Mouse (Mus musculus) embryonic facial prominence, embryonic 11.5 days (tissue): ENCODE results near the gene Etv6. TPM values are rescaled to one million over a fixed set of nuclear protein-coding genes. Genes with fewer than 3 reads are reported as not detected.

Experiments used
- ATAC-seq: fragments of 200-750 bp; cut with Nextera tagmentation; replicated peaks from 2 replicates; pipeline ENCODE4 v1.8.0; 2017; ENCODE audit warnings: low read depth; ENCODE audit not compliant: insufficient number of reproducible peaks, low FRiP score, low TSS enrichment
- DNase-seq: peaks from one replicate; pipeline ENCODE4 v3.0.0-alpha.2; 2015; ENCODE audit warnings: low spot score
- H3K27ac ChIP-seq: fragments of 300-500 bp; sonication (generic); replicated peaks from 2 replicates; pipeline ENCODE4 v1.5.1; 2014; ENCODE audit warnings: mild to moderate bottlenecking, low read depth, low read length, control low read depth
- H3K27me3 ChIP-seq: fragments of 300-500 bp; sonication (generic); 2 replicates; pipeline ENCODE4 v1.6.1; 2014; ENCODE audit warnings: mild to moderate bottlenecking, low read length, moderate library complexity, mixed read lengths; ENCODE audit not compliant: control insufficient read depth, insufficient read depth
- H3K36me3 ChIP-seq: fragments of 300-500 bp; sonication (generic); replicated peaks from 2 replicates; pipeline ENCODE4 v1.6.1; 2014; ENCODE audit warnings: low read depth, mild to moderate bottlenecking, low read length, moderate library complexity, mixed read lengths; ENCODE audit not compliant: control insufficient read depth, insufficient read depth
- H3K4me1 ChIP-seq: fragments of 300-500 bp; sonication (generic); 2 replicates; pipeline ENCODE4 v1.6.1; 2014; ENCODE audit warnings: low read length, mixed read lengths; ENCODE audit not compliant: control insufficient read depth, insufficient read depth
- H3K4me2 ChIP-seq: fragments of 300-500 bp; sonication (generic); 2 replicates; pipeline ENCODE4 v1.6.1; 2014; ENCODE audit warnings: low read depth, mild to moderate bottlenecking, control low read depth, low read length, moderate library complexity
- H3K4me3 ChIP-seq: fragments of 300-500 bp; sonication (generic); 2 replicates; pipeline ENCODE4 v1.5.1; 2014; ENCODE audit warnings: low read depth, low read length, control low read depth
- H3K9ac ChIP-seq: fragments of 300-500 bp; sonication (generic); replicated peaks from 2 replicates; pipeline ENCODE4 v1.6.1; 2014; ENCODE audit warnings: mild to moderate bottlenecking, control low read depth, low read length
- H3K9me3 ChIP-seq: fragments of 300-500 bp; sonication (generic); replicated peaks from 2 replicates; pipeline ENCODE4 v1.6.1; 2016; ENCODE audit warnings: mild to moderate bottlenecking, low read length, inconsistent platforms, mixed read lengths; ENCODE audit not compliant: control insufficient read depth
- WGBS: fragments of 180-500 bp; shearing (Covaris S2); extraction: QIAGEN DNeasy Blood & Tissue Kit; methylation state at CpG from one replicate; pipeline ENCODE4 v1.1.7; 2014; 5-methylcytosine and 5-hydroxymethylcytosine counted together
- polyA plus RNA-seq: library from polyadenylated mRNA; unstranded; fragments of >200 nt; fragmentation: Nextera tagmentation; extraction: Ambion mirVana; gene quantifications from 2 replicates; pipeline ENCODE4 v1.2.1, GENCODE M21; 2014

Gene Etv6
- polyA plus RNA-seq, 1 experiment from 2014 or later = 15.7 TPM

DNA sequence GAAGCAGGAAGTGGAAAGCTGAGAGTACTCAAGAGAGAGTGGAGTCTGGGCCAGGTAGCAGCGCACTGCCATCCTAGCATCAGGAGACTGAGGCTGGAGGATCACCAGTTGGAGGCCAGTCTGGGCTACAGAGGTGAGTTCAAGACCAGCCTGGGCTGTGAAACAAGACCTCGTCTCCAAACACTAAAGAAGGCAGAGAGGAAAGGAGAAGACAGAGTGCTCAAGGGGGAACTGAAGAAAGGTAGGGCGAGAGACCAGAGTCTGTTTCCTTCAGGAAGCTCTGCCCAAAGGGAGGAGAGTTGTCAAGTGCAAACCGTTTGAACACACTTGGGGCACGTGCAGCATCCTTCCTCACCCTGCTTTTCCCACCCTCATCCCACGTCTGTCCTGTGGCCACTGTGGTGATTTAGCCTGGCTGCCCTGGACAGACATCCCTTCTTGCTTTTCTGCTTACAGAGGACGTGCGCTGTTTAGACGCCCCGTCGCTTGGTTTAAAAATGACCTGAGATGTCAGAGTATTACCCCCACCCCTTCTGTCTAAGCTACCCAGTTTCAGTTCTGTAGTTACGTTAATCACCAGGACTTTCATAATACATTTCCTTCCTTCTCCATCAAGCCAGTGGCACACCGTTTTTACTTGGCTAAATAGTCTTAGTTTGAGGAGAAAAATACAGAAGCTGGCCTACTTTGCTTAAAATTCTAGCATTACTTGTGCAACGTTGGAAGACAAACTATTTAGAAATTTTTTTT is 79.9 kb downstream of the Etv6 start:
- Histone ChIP-seq H3K36me3 (no peaks in the 10 kb centered on the region), H3K27me3 (no peaks in the 10 kb centered on the region), H3K9me3 (no peaks in the 10 kb centered on the region), H3K27ac (no peak overlapping the region), H3K4me3 (no peak overlapping the region), H3K4me2 (no peak overlapping the region), H3K4me1 (no peaks in the 10 kb centered on the region), H3K9ac (no peak overlapping the region)
- ATAC-seq (no peak), DNase-seq (no peak)
- WGBS = 86% methylated on average over 14 of the region's 14 CpGs

DNA sequence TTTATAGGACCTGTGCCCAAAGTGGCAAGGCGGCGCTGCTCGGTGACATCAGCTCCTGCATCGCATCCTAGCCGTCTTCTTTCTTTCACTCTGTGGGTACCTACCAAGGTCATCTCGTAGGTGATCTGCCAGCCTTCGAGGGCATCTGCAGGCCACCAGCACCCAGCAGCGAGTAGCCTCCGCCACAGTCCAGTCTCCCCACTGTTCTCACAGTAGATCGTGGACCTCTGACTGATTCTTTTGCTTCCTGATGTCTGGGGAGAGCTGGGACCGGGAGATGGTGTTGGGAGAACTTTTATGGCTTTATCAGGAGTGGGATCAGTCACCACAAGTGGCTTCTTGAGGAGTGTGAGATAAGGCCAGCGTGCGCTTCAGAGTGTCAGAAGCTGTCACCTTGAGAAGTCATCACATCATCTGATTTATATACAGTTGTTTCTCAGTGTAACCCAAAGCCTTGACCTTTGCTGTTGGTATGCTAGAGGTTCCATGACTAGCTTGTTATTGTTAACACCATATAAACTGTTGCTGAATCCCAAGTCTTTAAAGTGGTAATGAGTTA is 82.0 kb downstream of the Etv6 start:
- ATAC-seq (no peak), DNase-seq (no peak)
- no peak overlapping the region for H3K4me2 ChIP-seq
- no peaks in the 10 kb centered on the region for H3K9me3 ChIP-seq
- WGBS = 86% methylated on average over 13 of the region's 13 CpGs
- H3K27me3 ChIP-seq = no peaks in the 10 kb centered on the region
- H3K4me3 ChIP-seq = no peak overlapping the region
- no peaks in the 10 kb centered on the region for H3K36me3 ChIP-seq
- H3K4me1 ChIP-seq = no peaks in the 10 kb centered on the region
- H3K27ac ChIP-seq = no peak overlapping the region
- no peak overlapping the region for H3K9ac ChIP-seq

DNA sequence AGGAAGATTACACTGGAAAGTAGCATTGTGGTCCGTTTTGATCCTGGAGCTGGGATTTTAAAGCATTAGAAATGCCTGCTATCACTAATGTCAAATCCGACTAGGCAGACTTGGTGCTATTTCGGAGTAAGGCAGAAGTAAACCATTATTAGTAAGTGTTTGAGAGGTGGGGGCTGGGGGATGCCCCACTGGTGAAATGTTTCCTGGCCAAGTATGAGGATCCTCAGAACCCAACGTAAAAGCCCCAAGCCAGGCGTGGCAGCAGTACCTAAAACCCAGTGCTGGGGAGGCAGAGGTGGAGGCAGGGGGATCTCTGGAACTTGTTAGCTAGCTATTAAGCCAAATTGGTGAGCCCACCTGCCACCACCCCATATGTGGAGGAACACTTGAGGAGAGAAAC is 83.0 kb downstream of the Etv6 start:
- no peaks in the 10 kb centered on the region for H3K27me3 ChIP-seq
- no peaks in the 10 kb centered on the region for H3K4me1 ChIP-seq
- ATAC-seq (0 out of 2 replicates have a peak, but pooled peaks have one; percentile 37), DNase-seq (peak; percentile 26)
- H3K4me2 ChIP-seq = no peak overlapping the region
- H3K27ac ChIP-seq = no peak overlapping the region
- H3K9ac ChIP-seq = no peak overlapping the region
- 66% methylated on average over 5 of the region's 5 CpGs for WGBS
- H3K9me3 ChIP-seq = no peaks in the 10 kb centered on the region
- H3K4me3 ChIP-seq = no peak overlapping the region
- no peaks in the 10 kb centered on the region for H3K36me3 ChIP-seq

DNA sequence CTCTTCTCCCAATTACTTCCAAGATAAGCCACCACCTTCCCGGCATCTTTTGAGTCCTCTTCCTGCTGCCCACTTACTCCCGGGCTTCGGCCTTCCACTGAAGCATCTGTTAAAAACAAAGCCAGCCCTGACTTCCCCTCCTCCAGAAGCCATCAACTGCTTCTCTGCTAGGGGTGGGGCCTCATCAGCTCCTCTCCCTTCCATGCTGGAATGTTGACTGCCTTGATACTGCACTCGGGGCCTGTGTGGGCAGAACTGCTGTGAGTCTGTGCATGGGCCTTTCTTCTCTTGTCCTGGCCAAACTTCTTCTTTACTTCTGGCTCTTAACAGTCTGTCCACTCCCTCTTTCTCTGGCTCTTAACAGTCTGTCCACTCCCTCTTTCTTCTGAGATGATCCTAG is 83.6 kb downstream of the Etv6 start:
- 15% methylated on average over 4 of the region's 4 CpGs for WGBS
- H3K4me3 ChIP-seq = no peak overlapping the region
- DNase-seq (peak; percentile 57), ATAC-seq (peak; percentile 84)
- H3K9ac ChIP-seq = no peak overlapping the region
- no peaks in the 10 kb centered on the region for H3K9me3 ChIP-seq
- no peaks in the 10 kb centered on the region for H3K27me3 ChIP-seq
- no peak overlapping the region for H3K4me2 ChIP-seq
- H3K4me1 ChIP-seq = no peaks in the 10 kb centered on the region
- H3K36me3 ChIP-seq = no peaks in the 10 kb centered on the region
- no peak overlapping the region for H3K27ac ChIP-seq

DNA sequence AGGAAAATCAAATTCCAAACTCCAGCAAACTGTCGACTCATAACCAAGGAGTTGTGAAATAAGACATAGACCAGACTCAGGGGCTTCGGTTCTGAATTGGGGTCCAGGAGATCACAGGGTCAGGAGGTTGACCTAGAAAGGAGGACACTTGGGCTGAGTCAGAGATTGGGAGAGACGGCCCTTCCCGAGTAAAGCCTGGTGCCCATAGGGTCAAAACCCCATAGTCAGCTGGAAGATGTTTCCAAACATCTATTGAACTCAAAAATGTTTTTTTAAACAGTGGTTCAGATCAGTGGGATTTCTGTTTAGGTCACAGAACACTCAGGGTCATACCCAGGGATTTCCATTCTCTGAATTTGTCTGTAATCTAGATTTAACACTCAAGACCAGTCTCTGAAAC is 84.7 kb downstream of the Etv6 start:
- Histone ChIP-seq H3K9ac (no peak overlapping the region), H3K9me3 (no peaks in the 10 kb centered on the region), H3K36me3 (no peaks in the 10 kb centered on the region), H3K27ac (no peak overlapping the region), H3K4me3 (no peak overlapping the region), H3K27me3 (no peaks in the 10 kb centered on the region), H3K4me2 (no peak overlapping the region), H3K4me1 (no peaks in the 10 kb centered on the region)
- DNase-seq (no peak), ATAC-seq (no peak)
- 69% methylated on average over 4 of the region's 4 CpGs for WGBS

DNA sequence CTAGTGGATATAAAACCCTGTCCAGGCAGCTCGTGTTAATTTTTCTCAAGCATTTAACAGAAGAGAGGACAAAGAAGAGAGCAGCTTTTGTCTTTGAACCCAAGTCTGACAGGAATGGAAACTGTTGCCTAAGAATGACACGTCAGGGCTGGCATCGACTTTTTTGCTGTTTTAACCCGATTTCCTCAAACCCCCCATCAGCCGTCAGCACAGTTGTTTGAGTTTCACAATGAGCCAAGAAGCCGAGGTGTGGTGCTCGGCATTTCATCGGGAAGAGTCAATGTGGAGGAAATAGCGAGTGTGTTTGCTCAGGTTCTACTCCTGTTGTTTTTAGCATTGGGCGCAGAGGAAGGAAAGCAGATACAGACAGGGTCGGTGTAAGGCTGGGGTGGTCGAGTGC is 85.2 kb downstream of the Etv6 start:
- H3K36me3 ChIP-seq = no peaks in the 10 kb centered on the region
- no peaks in the 10 kb centered on the region for H3K4me1 ChIP-seq
- DNase-seq (no peak), ATAC-seq (no peak)
- H3K27ac ChIP-seq = no peak overlapping the region
- no peaks in the 10 kb centered on the region for H3K9me3 ChIP-seq
- no peaks in the 10 kb centered on the region for H3K27me3 ChIP-seq
- no peak overlapping the region for H3K4me2 ChIP-seq
- no peak overlapping the region for H3K9ac ChIP-seq
- 77% methylated on average over 12 of the region's 12 CpGs for WGBS
- no peak overlapping the region for H3K4me3 ChIP-seq

DNA sequence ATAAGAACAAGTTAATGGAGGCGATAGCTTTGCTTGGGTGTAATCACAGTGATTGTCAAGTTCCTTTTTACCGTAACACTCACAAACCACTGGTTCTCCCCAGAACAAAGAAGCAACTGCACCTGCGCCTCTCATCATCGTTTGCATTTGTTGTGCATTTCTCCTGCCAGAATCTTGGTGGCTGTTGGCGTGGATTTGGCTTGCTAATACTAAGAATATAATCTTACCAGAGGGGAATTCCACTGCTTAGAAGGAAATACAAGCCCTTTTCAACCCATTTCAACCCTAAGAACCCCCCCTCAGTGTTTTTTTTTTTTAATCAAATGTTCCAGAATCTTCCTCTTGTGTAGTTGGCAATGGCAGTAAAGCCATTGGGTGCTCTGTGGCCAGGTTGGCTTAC is 87.4 kb downstream of the Etv6 start:
- no peak overlapping the region for H3K4me2 ChIP-seq
- ATAC-seq = no peak
- WGBS = 88% methylated on average over 5 of the region's 5 CpGs

DNA sequence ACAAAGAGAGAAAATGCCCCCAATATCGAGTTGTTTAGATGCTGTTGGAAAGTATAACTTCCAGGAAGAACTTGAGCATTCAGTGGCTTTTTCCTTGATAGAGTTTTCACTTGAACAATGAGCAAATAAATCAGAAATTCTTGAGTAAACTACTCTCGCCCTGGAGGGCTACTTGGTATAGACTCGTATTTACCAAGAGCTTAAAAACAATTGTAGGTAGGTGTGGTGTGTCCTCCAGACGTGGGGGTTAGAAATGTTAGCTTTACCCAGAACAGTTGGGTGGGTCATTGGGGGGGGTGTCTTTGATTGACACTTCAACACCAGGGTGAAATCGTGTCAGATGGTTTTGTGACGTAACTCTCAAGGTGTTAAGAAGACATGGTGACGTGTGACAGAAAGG is 88.0 kb downstream of the Etv6 start:
- no peaks in the 10 kb centered on the region for H3K4me1 ChIP-seq
- no peak overlapping the region for H3K9ac ChIP-seq
- H3K4me3 ChIP-seq = no peak overlapping the region
- 84% methylated on average over 7 of the region's 7 CpGs for WGBS
- no peak overlapping the region for H3K27ac ChIP-seq
- no peak for ATAC-seq
- no peak overlapping the region for H3K4me2 ChIP-seq
- no peaks in the 10 kb centered on the region for H3K36me3 ChIP-seq
- no peaks in the 10 kb centered on the region for H3K9me3 ChIP-seq
- no peak for DNase-seq
- no peaks in the 10 kb centered on the region for H3K27me3 ChIP-seq

More for the DNA sequence above, 87.4 kb downstream of the Etv6 start:
- Histone ChIP-seq H3K4me1 (no peaks in the 10 kb centered on the region), H3K4me3 (no peak overlapping the region), H3K36me3 (no peaks in the 10 kb centered on the region), H3K27me3 (no peaks in the 10 kb centered on the region), H3K9me3 (no peaks in the 10 kb centered on the region), H3K27ac (no peak overlapping the region), H3K9ac (no peak overlapping the region)
- no peak for DNase-seq
